17 mouse cellular contexts compared by ENCODE assay signal in the genomic region with DNA sequence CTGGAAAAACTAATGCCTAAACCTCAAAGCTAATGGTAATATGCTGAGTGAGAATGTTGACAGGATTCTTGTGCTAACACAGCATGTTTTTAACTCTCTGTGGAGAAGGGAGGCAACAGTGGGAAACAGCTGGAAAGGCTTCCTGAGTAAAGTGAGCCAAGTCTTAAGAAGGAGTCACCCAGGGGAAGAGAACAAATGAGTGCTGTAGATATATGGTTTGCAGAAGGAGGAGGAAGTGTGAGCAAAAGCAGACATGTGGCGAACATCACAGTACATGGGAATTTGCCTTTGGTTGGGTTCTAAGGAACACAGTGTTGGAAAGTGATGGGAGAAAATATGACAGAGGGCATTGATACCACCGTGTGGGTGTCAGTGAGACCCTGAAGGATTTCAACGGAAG. TPM values are rescaled to one million over a fixed set of nuclear protein-coding genes. Genes with fewer than 3 reads are reported as not detected.
DNase-seq lines count a peak whose midpoint lies in the region; ATAC-seq lines count a peak whose summit lies in the region.
"Had no signal": no experiment of that assay in that cellular context is flagged by ENCODE, and none has a peak within 500 bp of the region (broad histone marks: within the 10 kb centered on the region; RNA-seq: fewer than 3 reads in every experiment).

No protein-coding gene starts in this region.

- H3K9ac ChIP-seq in embryonic facial prominence, embryonic 15.5 days: no peak overlapping the region
- H3K9ac ChIP-seq: limb, embryonic 13.5 days had no signal

- no peak overlapping the region for H3K4me2 ChIP-seq in embryonic facial prominence, embryonic 15.5 days (replicated peaks)
- H3K4me2 ChIP-seq: limb, embryonic 13.5 days had no signal

- H3K27me3 ChIP-seq in embryonic facial prominence, embryonic 15.5 days: no peaks in the 10 kb centered on the region
- H3K27me3 ChIP-seq: limb, embryonic 13.5 days had no signal

- intact Hi-C loops in heart, postnatal 36 days (cut with DNase I): loop anchor here (5.0 kb wide), 1 partner anchor 44 kb away; a partner anchor contains a TSS

- peak; percentile 29 to 59 for DNase-seq in heart, adult 18-20 months
- no peak for DNase-seq in heart, postnatal 36 days
- peak; percentile 2 to 12 for DNase-seq in kidney, postnatal 4 days
- DNase-seq in kidney, adult 9 months: no peak
- peak; percentile 21 for DNase-seq in heart, postnatal 4 days
- no peak for DNase-seq in testis, postnatal 14 days (ENCODE audit: low spot score)
- DNase-seq in thymus, postnatal 36 days: no peak
- DNase-seq: cerebellum, postnatal 10 days; lung, postnatal 36 days; right cerebral cortex, postnatal 4 days; thymus, postnatal 14 days had no signal

- H3K9me3 ChIP-seq in embryonic facial prominence, embryonic 15.5 days (replicated peaks): no peaks in the 10 kb centered on the region
- H3K9me3 ChIP-seq: limb, embryonic 13.5 days; midbrain, embryonic 10.5 days had no signal

- 58% methylated on average over 3 of the region's 3 CpGs for WGBS in embryonic facial prominence, embryonic 15.5 days

- H3K27ac ChIP-seq in embryonic facial prominence, embryonic 15.5 days (replicated peaks): no peak overlapping the region
- H3K27ac ChIP-seq: limb, embryonic 13.5 days; midbrain, embryonic 10.5 days had no signal

- 0 out of 2 replicates have a peak, but pooled peaks cover 5% of the 10 kb centered on the region for H3K4me1 ChIP-seq in embryonic facial prominence, embryonic 15.5 days
- H3K4me1 ChIP-seq: limb, embryonic 13.5 days; midbrain, embryonic 10.5 days had no signal

- H3K4me3 ChIP-seq in embryonic facial prominence, embryonic 15.5 days (replicated peaks): no peak overlapping the region
- H3K4me3 ChIP-seq: limb, embryonic 13.5 days; midbrain, embryonic 10.5 days had no signal

- no peaks in the 10 kb centered on the region for H3K36me3 ChIP-seq in embryonic facial prominence, embryonic 15.5 days
- H3K36me3 ChIP-seq: limb, embryonic 13.5 days; midbrain, embryonic 10.5 days had no signal

- peak; percentile 15; the same call in 1 of the 2 replicates for ATAC-seq in embryonic facial prominence, embryonic 15.5 days (ENCODE audit: insufficient number of reproducible peaks, low FRiP score, low TSS enrichment, low read depth)
- ATAC-seq: activated CD4-positive, CD25-positive, alpha-beta regulatory T cell, adult 4 months; forebrain, embryonic 16.5 days; inflammation-experienced regulatory T-cells, adult 6 months had no signal

RNA-seq across cellular contexts. Expression of a gene that starts 43.5 kb away (rescaled TPM):
- total RNA-seq in heart, adult 18-20 months (2021): 1 to 10 TPM; 5.7 to 8.6 TPM
- 1 to 10 TPM; 7.5 to 9.3 TPM for total RNA-seq in heart, postnatal 36 days (2021)
- 6.4 and 7.5 TPM in 2 replicates for polyA plus RNA-seq in embryonic facial prominence, embryonic 15.5 days (2015; fragmentation: Nextera tagmentation; extraction: Ambion mirVana)
- total RNA-seq in heart, postnatal 4 days (2021): 10 to 100 TPM; 10.1 TPM

Comparison
In these comparisons a context has a peak if more than half of its experiments do, and no peak if none do; other contexts are left out.
1. DNase-seq: peak in heart, adult 18-20 months (2 of 2), kidney, postnatal 4 days (2 of 2) and heart, postnatal 4 days (single experiment); none in heart, postnatal 36 days (0 of 2), kidney, adult 9 months (single experiment), testis, postnatal 14 days (single experiment) and thymus, postnatal 36 days (0 of 2).